Mouse (Mus musculus): ENCODE measurements around the gene Pde11a.

DNA sequence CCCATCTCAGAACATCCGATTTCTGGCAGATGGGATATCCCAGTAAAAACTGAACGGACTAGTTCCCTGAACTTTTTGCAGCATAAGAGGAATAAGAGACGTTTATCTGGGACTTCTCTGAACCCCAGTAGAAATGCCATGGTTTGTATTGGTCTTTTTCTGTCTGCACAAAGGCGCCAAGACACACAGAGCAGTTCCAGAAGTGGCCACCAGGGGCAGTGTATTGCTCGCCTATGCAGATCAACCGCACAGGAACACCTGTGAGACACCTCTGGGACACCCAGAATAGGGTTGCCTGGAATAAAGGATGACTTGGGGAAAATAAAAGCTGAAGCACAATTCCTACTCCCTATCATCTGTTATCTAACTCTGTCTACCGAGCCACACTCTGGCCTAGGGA is 122.4 kb downstream of the Pde11a start:
- TF ChIP-seq CTCF (IDR thresholded peaks at IDR 0.05; ENCODE audit: low read depth, low read length) (peak; percentile 65), POLR2A (IDR thresholded peaks at IDR 0.05; ENCODE audit: extremely low read depth, insufficient read depth, low read length) (no peak)
